ENCODE assay signal across 26 mouse cellular contexts in genomic region chr5:3283083-3283482, GRCm38 (mm10). TPM values are rescaled to one million over a fixed set of nuclear protein-coding genes. Genes with fewer than 3 reads are reported as not detected.
A peak's percentile ranks its signal among the peaks of the same experiment; 100 is the strongest.
DNase-seq lines count a peak whose midpoint lies in the region; ATAC-seq and TF ChIP-seq lines count a peak whose summit lies in the region.
"Had no signal": no experiment of that assay in that cellular context is flagged by ENCODE, and none has a peak within 500 bp of the region (broad histone marks: within the 10 kb centered on the region; RNA-seq: fewer than 3 reads in every experiment).

No protein-coding gene starts in this region.

- no peak overlapping the region for H3K4me2 ChIP-seq in intestine, postnatal 0 days (replicated peaks; ENCODE audit: low read depth)
- no peak overlapping the region for H3K4me2 ChIP-seq in intestine, embryonic 16.5 days (ENCODE audit: low read depth, low read length)
- no peak overlapping the region for H3K4me2 ChIP-seq in lung, embryonic 14.5 days
- H3K4me2 ChIP-seq in hindbrain, embryonic 16.5 days (ENCODE audit: low read length): no peak overlapping the region
- H3K4me2 ChIP-seq: embryonic facial prominence, embryonic 13.5 days; forebrain, embryonic 13.5 days; hindbrain, embryonic 13.5 days; midbrain, embryonic 13.5 days; neural tube, embryonic 12.5 days had no signal

- H3K4me3 ChIP-seq in intestine, postnatal 0 days (ENCODE audit: low read depth, low read length): no peak overlapping the region
- no peak overlapping the region for H3K4me3 ChIP-seq in intestine, embryonic 16.5 days (ENCODE audit: low read length)
- no peak overlapping the region for H3K4me3 ChIP-seq in lung, embryonic 14.5 days (ENCODE audit: low read depth, low read length)
- H3K4me3 ChIP-seq in hindbrain, embryonic 16.5 days (ENCODE audit: low read length): no peak overlapping the region
- H3K4me3 ChIP-seq: embryonic facial prominence, embryonic 13.5 days; forebrain, embryonic 13.5 days; hindbrain, embryonic 13.5 days; megakaryocyte, embryonic 14.5 days; midbrain, embryonic 13.5 days; neural tube, embryonic 12.5 days had no signal

- H3K9me3 ChIP-seq in intestine, postnatal 0 days (ENCODE audit: control insufficient read depth): no peaks in the 10 kb centered on the region
- H3K9me3 ChIP-seq in intestine, embryonic 16.5 days (ENCODE audit: control insufficient read depth, low read length): no peaks in the 10 kb centered on the region
- no peaks in the 10 kb centered on the region for H3K9me3 ChIP-seq in lung, embryonic 14.5 days (ENCODE audit: low read depth, low read length)
- peaks cover 2% of the 10 kb centered on the region; the same call in 1 of the 2 replicates for H3K9me3 ChIP-seq in hindbrain, embryonic 16.5 days (ENCODE audit: control insufficient read depth, low read length)
- H3K9me3 ChIP-seq: midbrain, embryonic 13.5 days had no signal

- peak; percentile 35 for TF ChIP-seq CTCF in intestine, postnatal 0 days (IDR thresholded peaks at IDR 0.05; ENCODE audit: low read depth)
- TF ChIP-seq CTCF in lung, embryonic 14.5 days (IDR thresholded peaks at IDR 0.05; ENCODE audit: low read depth): peak; percentile 30

- H3K4me1 ChIP-seq in intestine, postnatal 0 days (replicated peaks; ENCODE audit: control insufficient read depth, insufficient read depth, low read length): no peaks in the 10 kb centered on the region
- H3K4me1 ChIP-seq in intestine, embryonic 16.5 days (ENCODE audit: control insufficient read depth, insufficient read depth, low read length): no peaks in the 10 kb centered on the region
- H3K4me1 ChIP-seq in lung, embryonic 14.5 days (ENCODE audit: insufficient read depth): no peaks in the 10 kb centered on the region
- no peaks in the 10 kb centered on the region for H3K4me1 ChIP-seq in hindbrain, embryonic 16.5 days (ENCODE audit: control insufficient read depth, insufficient read depth, low read depth, low read length)
- H3K4me1 ChIP-seq: embryonic facial prominence, embryonic 13.5 days; forebrain, embryonic 13.5 days; hindbrain, embryonic 13.5 days; megakaryocyte, embryonic 14.5 days; midbrain, embryonic 13.5 days; neural tube, embryonic 12.5 days had no signal

- no peak overlapping the region for H3K9ac ChIP-seq in intestine, postnatal 0 days (ENCODE audit: low read depth, low read length)
- no peak overlapping the region for H3K9ac ChIP-seq in intestine, embryonic 16.5 days (ENCODE audit: low read depth, low read length)
- H3K9ac ChIP-seq in lung, embryonic 14.5 days: no peak overlapping the region
- H3K9ac ChIP-seq in hindbrain, embryonic 16.5 days (ENCODE audit: low read depth, low read length): no peak overlapping the region
- H3K9ac ChIP-seq: embryonic facial prominence, embryonic 13.5 days; forebrain, embryonic 13.5 days; hindbrain, embryonic 13.5 days; midbrain, embryonic 13.5 days; neural tube, embryonic 12.5 days had no signal

- 84% methylated on average over 3 of the region's 3 CpGs for WGBS in intestine, postnatal 0 days
- WGBS in intestine, embryonic 16.5 days: 92% methylated on average over 3 of the region's 3 CpGs
- WGBS in lung, embryonic 14.5 days: 89% methylated on average over 3 of the region's 3 CpGs
- 88% methylated on average over 3 of the region's 3 CpGs for WGBS in hindbrain, embryonic 16.5 days

- H3K27me3 ChIP-seq in intestine, postnatal 0 days (replicated peaks; ENCODE audit: control insufficient read depth, insufficient read depth, low read length): no peaks in the 10 kb centered on the region
- H3K27me3 ChIP-seq in intestine, embryonic 16.5 days (replicated peaks; ENCODE audit: control insufficient read depth, insufficient read depth, low read length): no peaks in the 10 kb centered on the region
- H3K27me3 ChIP-seq in lung, embryonic 14.5 days (ENCODE audit: insufficient read depth, low read length): no peaks in the 10 kb centered on the region
- no peaks in the 10 kb centered on the region for H3K27me3 ChIP-seq in hindbrain, embryonic 16.5 days (replicated peaks; ENCODE audit: control insufficient read depth, insufficient read depth, low read length)
- H3K27me3 ChIP-seq: embryonic facial prominence, embryonic 13.5 days; forebrain, embryonic 13.5 days; hindbrain, embryonic 13.5 days; megakaryocyte, embryonic 14.5 days; midbrain, embryonic 13.5 days; neural tube, embryonic 12.5 days had no signal

- no peak for DNase-seq in lung, embryonic 14.5 days
- no peak for DNase-seq in lung, postnatal 4 days
- DNase-seq in ES-CJ7 (ENCODE audit: low read depth, low spot score): peak; percentile 49
- DNase-seq in induced T-regulatory cell, adult 2 months (ENCODE audit: low read depth): peak; percentile 17
- DNase-seq: adrenal gland, postnatal 14 days; B cell, adult 2 months; cerebellum, adult 2 months; cerebellum, postnatal 25 days; embryo, embryonic 11 days; gastrocnemius, postnatal 10 days; heart, adult 18-20 months; heart, postnatal 36 days; layer of hippocampus, adult 9-11 months; lung, adult 2 months; right cerebral cortex, postnatal 14 days; thymus, postnatal 4 days had no signal

- no peaks in the 10 kb centered on the region for H3K36me3 ChIP-seq in intestine, postnatal 0 days (ENCODE audit: control insufficient read depth, insufficient read depth)
- H3K36me3 ChIP-seq in intestine, embryonic 16.5 days (ENCODE audit: control insufficient read depth, insufficient read depth, low read length): no peaks in the 10 kb centered on the region
- no peaks in the 10 kb centered on the region for H3K36me3 ChIP-seq in lung, embryonic 14.5 days (ENCODE audit: insufficient read depth)
- H3K36me3 ChIP-seq in hindbrain, embryonic 16.5 days (ENCODE audit: control insufficient read depth, insufficient read depth, low read length): no peaks in the 10 kb centered on the region
- H3K36me3 ChIP-seq: embryonic facial prominence, embryonic 13.5 days; hindbrain, embryonic 13.5 days; midbrain, embryonic 13.5 days; neural tube, embryonic 12.5 days had no signal

- H3K27ac ChIP-seq in intestine, postnatal 0 days (ENCODE audit: low read depth, low read length): no peak overlapping the region
- no peak overlapping the region for H3K27ac ChIP-seq in intestine, embryonic 16.5 days (ENCODE audit: low read length)
- H3K27ac ChIP-seq in lung, embryonic 14.5 days (ENCODE audit: low read depth): no peak overlapping the region
- no peak overlapping the region for H3K27ac ChIP-seq in hindbrain, embryonic 16.5 days (ENCODE audit: low read depth, low read length)
- H3K27ac ChIP-seq: embryonic facial prominence, embryonic 13.5 days; forebrain, embryonic 13.5 days; hindbrain, embryonic 13.5 days; midbrain, embryonic 13.5 days; neural tube, embryonic 12.5 days had no signal

- no peak for ATAC-seq in intestine, postnatal 0 days
- no peak for ATAC-seq in intestine, embryonic 16.5 days
- no peak for ATAC-seq in lung, embryonic 14.5 days (ENCODE audit: insufficient read depth)
- ATAC-seq in hindbrain, embryonic 16.5 days: no peak
- ATAC-seq in erythroblast, adult 5-6 weeks (replicated peaks; ENCODE audit: low FRiP score, poor library complexity, severe bottlenecking): no peak
- ATAC-seq: forebrain, embryonic 13.5 days; midbrain, embryonic 13.5 days had no signal

RNA-seq across cellular contexts. Expression of gene Cdk6, which starts 58.2 kb away (rescaled TPM):
- polyA plus RNA-seq in intestine, postnatal 0 days (2015; fragmentation: Nextera tagmentation; extraction: Ambion mirVana): 12.7 and 13.2 TPM in 2 replicates
- polyA plus RNA-seq in intestine, embryonic 16.5 days (2015; fragmentation: Nextera tagmentation; extraction: Ambion mirVana): 19.7 and 20.9 TPM in 2 replicates
- 57.8 and 63.3 TPM in 2 replicates for polyA plus RNA-seq in lung, embryonic 14.5 days (2014; fragmentation: Nextera tagmentation; extraction: Ambion mirVana)
- polyA plus RNA-seq in hindbrain, embryonic 16.5 days (2015; fragmentation: Nextera tagmentation; extraction: Ambion mirVana): 12.6 and 13.9 TPM in 2 replicates
- total RNA-seq in erythroblast, adult 5-6 weeks (2015; ENCODE audit: low replicate concordance): 30.5 and 40.5 TPM in 2 replicates
- 16.2 and 21.3 TPM in 2 replicates for total RNA-seq in erythroblast, adult 5-6 weeks (2017; ENCODE audit: low replicate concordance)

Comparison
In these comparisons a context has a peak if more than half of its experiments do, and no peak if none do; other contexts are left out.
1. DNase-seq: peak in ES-CJ7 (single experiment) and induced T-regulatory cell, adult 2 months (single experiment); none in lung, embryonic 14.5 days (single experiment) and lung, postnatal 4 days (0 of 2).